Comparison of ENCODE assay signal across 7 mouse cellular contexts in genomic region chrX:103820307-103821194, GRCm38 (mm10). TPM values are rescaled to one million over a fixed set of nuclear protein-coding genes. Genes with fewer than 3 reads are reported as not detected.
DNase-seq lines count a peak whose midpoint lies in the region; ATAC-seq and TF ChIP-seq lines count a peak whose summit lies in the region.

No protein-coding gene starts in this region.

- no peaks in the 10 kb centered on the region for H3K4me1 ChIP-seq in lung, embryonic 14.5 days (ENCODE audit: insufficient read depth)
- H3K4me1 ChIP-seq in heart, embryonic 15.5 days (replicated peaks), result no peaks in the 10 kb centered on the region
- H3K4me1 ChIP-seq in limb, embryonic 10.5 days, result peaks cover 19% of the 10 kb centered on the region; the same call in 1 of the 2 replicates
- H3K4me1 ChIP-seq in midbrain, postnatal 0 days (ENCODE audit: insufficient read depth, low read length), result no peaks in the 10 kb centered on the region

- H3K27ac ChIP-seq in lung, embryonic 14.5 days (ENCODE audit: low read depth), result no peak overlapping the region
- H3K27ac ChIP-seq in heart, embryonic 15.5 days, result peak overlapping the region; percentile 73; the same call in 1 of the 2 replicates
- peak overlapping the region; percentile 87 for H3K27ac ChIP-seq in limb, embryonic 10.5 days
- H3K27ac ChIP-seq in midbrain, postnatal 0 days (ENCODE audit: low read depth, low read length), result no peak overlapping the region

- TF ChIP-seq CTCF in lung, embryonic 14.5 days (IDR thresholded peaks at IDR 0.05; ENCODE audit: low read depth), result no peak
- no peak for TF ChIP-seq CTCF in midbrain, postnatal 0 days (IDR thresholded peaks at IDR 0.05)

- peak; percentile 16 for DNase-seq in lung, embryonic 14.5 days
- DNase-seq in lung, postnatal 14 days, result no peak
- DNase-seq in embryo, embryonic 10 days (ENCODE audit: low spot score), result peak; percentile 17
- DNase-seq in limb, embryonic 10.5 days (ENCODE audit: low spot score), result peak; percentile 34
- DNase-seq in midbrain, postnatal 0 days (ENCODE audit: low spot score), result no peak
- DNase-seq in spleen, postnatal 14 days (ENCODE audit: low spot score in 2 of 2), result no peak

- H3K9me3 ChIP-seq in lung, embryonic 14.5 days (ENCODE audit: low read depth, low read length), result no peaks in the 10 kb centered on the region
- H3K9me3 ChIP-seq in heart, embryonic 15.5 days (replicated peaks), result no peaks in the 10 kb centered on the region
- H3K9me3 ChIP-seq in limb, embryonic 10.5 days (replicated peaks), result no peaks in the 10 kb centered on the region
- H3K9me3 ChIP-seq in midbrain, postnatal 0 days (ENCODE audit: low read length), result no peaks in the 10 kb centered on the region

- H3K36me3 ChIP-seq in lung, embryonic 14.5 days (ENCODE audit: insufficient read depth), result no peaks in the 10 kb centered on the region
- no peaks in the 10 kb centered on the region for H3K36me3 ChIP-seq in heart, embryonic 15.5 days
- no peaks in the 10 kb centered on the region for H3K36me3 ChIP-seq in limb, embryonic 10.5 days
- no peaks in the 10 kb centered on the region for H3K36me3 ChIP-seq in midbrain, postnatal 0 days (ENCODE audit: insufficient read depth, low read length)

- 11% methylated on average over 35 of the region's 35 CpGs for WGBS in lung, embryonic 14.5 days
- 17% methylated on average over 35 of the region's 35 CpGs for WGBS in heart, embryonic 15.5 days
- 10% methylated on average over 35 of the region's 35 CpGs for WGBS in limb, embryonic 10.5 days
- WGBS in midbrain, postnatal 0 days, result 25% methylated on average over 35 of the region's 35 CpGs

- ATAC-seq in lung, embryonic 14.5 days (ENCODE audit: insufficient read depth), result no peak; the same call in 1 of the 2 replicates
- no peak for ATAC-seq in heart, embryonic 15.5 days (replicated peaks; ENCODE audit: insufficient number of reproducible peaks, insufficient read depth, low FRiP score, low read depth)
- ATAC-seq in midbrain, postnatal 0 days (ENCODE audit: low FRiP score), result no peak

- peak overlapping the region; percentile 52 for H3K4me3 ChIP-seq in lung, embryonic 14.5 days (ENCODE audit: low read depth, low read length)
- H3K4me3 ChIP-seq in heart, embryonic 15.5 days, result peak overlapping the region; percentile 64
- H3K4me3 ChIP-seq in limb, embryonic 10.5 days, result peak overlapping the region; percentile 62
- peak overlapping the region; percentile 55 for H3K4me3 ChIP-seq in midbrain, postnatal 0 days (ENCODE audit: low read depth, low read length)

- peak overlapping the region; percentile 74 for H3K4me2 ChIP-seq in lung, embryonic 14.5 days
- H3K4me2 ChIP-seq in heart, embryonic 15.5 days, result peak overlapping the region; percentile 93
- H3K4me2 ChIP-seq in midbrain, postnatal 0 days (ENCODE audit: low read depth, low read length, poor library complexity, severe bottlenecking), result peak overlapping the region; percentile 71

- H3K9ac ChIP-seq in lung, embryonic 14.5 days, result peak overlapping the region; percentile 57; the same call in 1 of the 2 replicates
- peak overlapping the region; percentile 63 for H3K9ac ChIP-seq in heart, embryonic 15.5 days
- peak overlapping the region; percentile 19; the same call in 1 of the 2 replicates for H3K9ac ChIP-seq in midbrain, postnatal 0 days (replicated peaks; ENCODE audit: low read length, poor library complexity, severe bottlenecking)

- H3K27me3 ChIP-seq in lung, embryonic 14.5 days (ENCODE audit: insufficient read depth, low read length), result no peaks in the 10 kb centered on the region; the same call in 1 of the 2 replicates
- H3K27me3 ChIP-seq in heart, embryonic 15.5 days, result peaks cover 69% of the 10 kb centered on the region
- peaks cover 94% of the 10 kb centered on the region for H3K27me3 ChIP-seq in limb, embryonic 10.5 days (ENCODE audit: low read depth, poor library complexity, severe bottlenecking)
- H3K27me3 ChIP-seq in midbrain, postnatal 0 days (ENCODE audit: insufficient read depth, low read length), result peaks cover 34% of the 10 kb centered on the region; the same call in 1 of the 2 replicates

RNA-seq across cellular contexts. Expression of gene Slc16a2, which starts 1.2 kb away (rescaled TPM):
- 22.8 and 26.3 TPM in 2 replicates for polyA plus RNA-seq in lung, embryonic 14.5 days (2014; fragmentation: Nextera tagmentation; extraction: Ambion mirVana)
- polyA plus RNA-seq in heart, embryonic 15.5 days (2015; fragmentation: Nextera tagmentation; extraction: Ambion mirVana), result 19.7 and 22.1 TPM in 2 replicates
- polyA plus RNA-seq in limb, embryonic 10.5 days (2016; fragmentation: Nextera tagmentation; extraction: Ambion mirVana), result 9.8 and 14.8 TPM in 2 replicates
- total RNA-seq in midbrain, postnatal 0 days (2014; rRNA removed), result 42.4 and 48.4 TPM in 2 replicates
- polyA plus RNA-seq in midbrain, postnatal 0 days (2015; fragmentation: Nextera tagmentation; extraction: Ambion mirVana), result 25.3 and 25.9 TPM in 2 replicates

Comparison
In these comparisons a context has a peak if more than half of its experiments do, and no peak if none do; other contexts are left out.
1. DNase-seq: peak in lung, embryonic 14.5 days (single experiment), embryo, embryonic 10 days (single experiment) and limb, embryonic 10.5 days (single experiment); none in lung, postnatal 14 days (single experiment), midbrain, postnatal 0 days (single experiment) and spleen, postnatal 14 days (0 of 2).
2. H3K27ac ChIP-seq: peak in heart, embryonic 15.5 days (single experiment) and limb, embryonic 10.5 days (single experiment); none in lung, embryonic 14.5 days (single experiment) and midbrain, postnatal 0 days (single experiment).
3. Peak in every context shown above with its lines, with median percentiles within 50 percentile points of each other: H3K4me2 ChIP-seq, H3K4me3 ChIP-seq and H3K9ac ChIP-seq.